Mouse (Mus musculus) liver, adult 2 months (tissue): ENCODE measurements around the gene Alox5ap. TPM values are rescaled to one million over a fixed set of nuclear protein-coding genes. Genes with fewer than 3 reads are reported as not detected.

Experiments used
- DNase-seq: peaks from one replicate; pipeline ENCODE4 v3.0.0-alpha.2; 2011; ENCODE audit warnings: low read depth, low spot score; ENCODE audit errors: extremely low read depth
- H3K27ac ChIP-seq: fragments of 200-500 bp; replicated peaks from 2 replicates; pipeline ENCODE4 v1.5.1; 2012; ENCODE audit warnings: low read depth, mild to moderate bottlenecking, control low read depth, inconsistent platforms, low read length; ENCODE audit not compliant: insufficient read depth
- H3K27me3 ChIP-seq: fragments of 200-500 bp; 2 replicates; pipeline ENCODE4 v1.6.1; 2012; ENCODE audit warnings: mild to moderate bottlenecking, moderate library complexity, low read length, inconsistent platforms; ENCODE audit not compliant: control insufficient read depth, insufficient read depth
- H3K36me3 ChIP-seq: fragments of 200-500 bp; 2 replicates; pipeline ENCODE4 v1.6.1; 2012; ENCODE audit warnings: low read length, inconsistent platforms; ENCODE audit not compliant: control insufficient read depth, insufficient read depth
- H3K4me1 ChIP-seq: fragments of 200-500 bp; 2 replicates; pipeline ENCODE4 v1.6.1; 2011; ENCODE audit warnings: low read length; ENCODE audit not compliant: control insufficient read depth, insufficient read depth
- H3K4me3 ChIP-seq: fragments of 200-500 bp; 2 replicates; pipeline ENCODE4 v1.5.1; 2011; ENCODE audit warnings: low read depth, mild to moderate bottlenecking, control low read depth, low read length, moderate library complexity; ENCODE audit not compliant: insufficient read depth
- H3K79me2 ChIP-seq: fragments of 200-500 bp; 2 replicates; pipeline ENCODE4 v1.6.1; 2012; ENCODE audit warnings: inconsistent platforms, mild to moderate bottlenecking, low read length, moderate library complexity; ENCODE audit not compliant: control insufficient read depth, insufficient read depth
- H3K9ac ChIP-seq: fragments of 200-500 bp; 2 replicates; pipeline ENCODE4 v1.6.1; 2012; ENCODE audit warnings: low read depth, mild to moderate bottlenecking, control low read depth, inconsistent platforms, low read length
- CTCF ChIP-seq: fragments of 200-500 bp; IDR thresholded peaks from 2 replicates; pipeline ENCODE4 v1.5.1; 2011; ENCODE audit warnings: low read depth, low read length, control low read depth
- POLR2A ChIP-seq: fragments of 200-500 bp; IDR thresholded peaks from 2 replicates; pipeline ENCODE4 v1.6.1; 2011; ENCODE audit warnings: low read length, control low read depth; ENCODE audit not compliant: insufficient read depth; ENCODE audit errors: extremely low read depth
- WGBS: fragments of 180-500 bp; shearing (Covaris S2); methylation state at CpG from one replicate; pipeline ENCODE4 v1.1.7; 2018; 5-methylcytosine and 5-hydroxymethylcytosine counted together
- polyA plus RNA-seq: library from polyadenylated mRNA; depleted of rRNA; stranded (reverse); fragments of >200 nt; gene quantifications from 2 replicates; pipeline ENCODE4 v1.2.3, GENCODE M21; 2012
- total RNA-seq: library from RNA; depleted of rRNA; stranded (reverse); fragments of >200 nt; gene quantifications from 2 replicates; pipeline ENCODE4 v1.2.3, GENCODE M21; 2014

The Alox5ap gene
- total and polyA plus RNA-seq, 2 experiments = 3.8 to 6.4 TPM

GRCm38 (mm10) chr5:149287148-149288038 is 22.8 kb downstream of the Alox5ap start:
- Histone ChIP-seq H3K27me3 (peaks cover 2% of the 10 kb centered on the region; the same call in 1 of the 2 replicates), H3K4me1 (no peaks in the 10 kb centered on the region), H3K9ac (no peak overlapping the region), H3K27ac (no peak overlapping the region), H3K36me3 (no peaks in the 10 kb centered on the region), H3K4me3 (no peak overlapping the region; the same call in 1 of the 2 replicates), H3K79me2 (no peaks in the 10 kb centered on the region)
- TF ChIP-seq CTCF (peak; percentile 22; the same call in 1 of the 2 replicates), POLR2A (no peak)
- DNase-seq = no peak
- 33% methylated on average over 41 of the region's 41 CpGs for WGBS

GRCm38 (mm10) chr5:149291266-149291665 is 26.7 kb downstream of the Alox5ap start:
- Histone ChIP-seq H3K79me2 (no peaks in the 10 kb centered on the region), H3K36me3 (no peaks in the 10 kb centered on the region), H3K4me3 (no peak overlapping the region), H3K9ac (no peak overlapping the region), H3K27me3 (peaks cover 2% of the 10 kb centered on the region; the same call in 1 of the 2 replicates), H3K4me1 (no peaks in the 10 kb centered on the region), H3K27ac (no peak overlapping the region)
- DNase-seq = no peak
- TF ChIP-seq POLR2A = no peak
- TF ChIP-seq CTCF = no peak
- 85% methylated on average over 5 of the region's 5 CpGs for WGBS

- Histone ChIP-seq H3K9ac (no peak overlapping the region), H3K36me3 (no peaks in the 10 kb centered on the region), H3K27ac (no peak overlapping the region), H3K4me3 (no peak overlapping the region), H3K27me3 (no peaks in the 10 kb centered on the region), H3K79me2 (no peaks in the 10 kb centered on the region), H3K4me1 (no peaks in the 10 kb centered on the region)
- DNase-seq = no peak
- TF ChIP-seq CTCF (no peak), POLR2A (no peak)
- 91% methylated on average over 4 of the region's 4 CpGs for WGBS
These were observed 28.5 kb downstream of the Alox5ap start for GRCm38 (mm10) chr5:149293071-149293470.

- 97% methylated on average over 6 of the region's 6 CpGs for WGBS
- TF ChIP-seq POLR2A (no peak), CTCF (no peak)
- DNase-seq = no peak
These were observed 32.2 kb downstream of the Alox5ap start for GRCm38 (mm10) chr5:149296808-149297207.

GRCm38 (mm10) chr5:149297464-149297863 is 32.9 kb downstream of the Alox5ap start:
- WGBS = 69% methylated on average over 2 of the region's 2 CpGs
- H3K4me3 ChIP-seq = no peak overlapping the region
- H3K4me1 ChIP-seq = no peaks in the 10 kb centered on the region
- no peaks in the 10 kb centered on the region for H3K27me3 ChIP-seq
- no peak for DNase-seq
- no peaks in the 10 kb centered on the region for H3K79me2 ChIP-seq
- TF ChIP-seq CTCF (peak; percentile 28; the same call in 1 of the 2 replicates), POLR2A (no peak)
- no peak overlapping the region for H3K27ac ChIP-seq
- H3K36me3 ChIP-seq = no peaks in the 10 kb centered on the region
- H3K9ac ChIP-seq = no peak overlapping the region

More at GRCm38 (mm10) chr5:149296808-149297207, 32.2 kb downstream of the Alox5ap start:
- Histone ChIP-seq H3K36me3 (no peaks in the 10 kb centered on the region), H3K27ac (no peak overlapping the region), H3K9ac (no peak overlapping the region), H3K4me3 (no peak overlapping the region), H3K79me2 (no peaks in the 10 kb centered on the region), H3K27me3 (no peaks in the 10 kb centered on the region), H3K4me1 (no peaks in the 10 kb centered on the region)

GRCm38 (mm10) chr5:149298234-149298633 is 33.7 kb downstream of the Alox5ap start:
- Histone ChIP-seq H3K9ac (no peak overlapping the region), H3K27ac (no peak overlapping the region), H3K36me3 (no peaks in the 10 kb centered on the region), H3K4me3 (no peak overlapping the region), H3K4me1 (no peaks in the 10 kb centered on the region), H3K79me2 (no peaks in the 10 kb centered on the region), H3K27me3 (no peaks in the 10 kb centered on the region)
- 65% methylated on average over 4 of the region's 4 CpGs for WGBS
- DNase-seq = no peak
- TF ChIP-seq POLR2A (no peak), CTCF (no peak)
